Mouse (Mus musculus): Measurements from ENCODE around the gene Sept9.

The Sept9 gene

GRCm38 (mm10) chr11:117222899-117223298 is 23.4 kb downstream of the Sept9 start:
- no peak for DNase-seq

DNA sequence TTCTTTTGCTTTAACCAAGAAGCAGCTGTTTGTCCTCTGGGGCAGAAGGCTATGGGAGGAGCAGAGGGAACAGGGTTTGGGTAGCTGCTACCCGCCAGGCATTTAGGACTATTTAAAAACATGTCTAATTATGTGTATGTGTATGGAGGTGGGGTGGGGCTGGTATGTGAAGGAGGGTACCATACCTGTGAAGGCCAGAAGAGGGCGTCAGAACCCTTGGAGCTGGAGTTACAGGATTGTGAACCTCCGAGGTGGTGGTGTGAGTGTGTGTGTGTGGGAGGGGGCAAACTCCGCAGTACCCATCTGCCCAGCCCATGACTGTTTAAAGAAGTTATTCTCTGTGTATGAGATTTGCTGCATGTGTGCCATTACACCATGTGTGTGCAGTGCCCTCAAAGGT is 25.3 kb downstream of the Sept9 start:
- DNase-seq, result no peak

DNA sequence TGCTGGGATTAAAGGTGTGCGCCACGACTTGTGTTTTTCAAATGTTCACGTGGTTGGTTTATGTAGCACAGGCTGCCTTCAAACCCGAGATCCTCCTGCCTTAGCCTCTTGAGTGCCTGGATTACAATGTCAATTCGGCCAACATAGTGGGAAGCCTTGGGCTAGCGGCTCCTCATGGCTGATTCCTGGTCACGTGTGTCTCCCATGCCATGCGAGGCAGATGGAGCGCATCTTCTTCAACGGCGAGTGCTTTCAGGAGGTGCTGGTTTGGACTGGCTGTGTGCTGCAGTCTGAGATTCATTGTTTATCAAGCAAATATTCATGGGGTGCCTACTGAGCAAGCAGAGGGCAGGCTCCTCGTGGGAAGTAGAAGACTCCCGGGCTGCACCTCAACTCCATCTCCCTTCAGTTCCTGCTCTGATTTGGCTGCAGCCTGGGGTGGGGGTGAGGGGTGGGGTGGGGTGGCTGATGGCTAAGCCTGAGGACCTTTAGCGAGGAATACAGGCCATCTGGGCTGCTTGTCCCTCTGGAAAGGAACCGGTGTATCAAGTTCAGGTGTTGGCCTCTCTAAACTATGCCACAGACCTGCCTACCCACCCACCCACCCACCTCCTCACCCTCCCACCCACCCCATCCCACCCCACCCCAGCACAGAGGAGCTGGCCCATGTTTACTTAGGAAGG is 26.2 kb downstream of the Sept9 start:
- DNase-seq, result no peak

GRCm38 (mm10) chr11:117226214-117226535 is 26.7 kb downstream of the Sept9 start:
- no peak for DNase-seq

DNA sequence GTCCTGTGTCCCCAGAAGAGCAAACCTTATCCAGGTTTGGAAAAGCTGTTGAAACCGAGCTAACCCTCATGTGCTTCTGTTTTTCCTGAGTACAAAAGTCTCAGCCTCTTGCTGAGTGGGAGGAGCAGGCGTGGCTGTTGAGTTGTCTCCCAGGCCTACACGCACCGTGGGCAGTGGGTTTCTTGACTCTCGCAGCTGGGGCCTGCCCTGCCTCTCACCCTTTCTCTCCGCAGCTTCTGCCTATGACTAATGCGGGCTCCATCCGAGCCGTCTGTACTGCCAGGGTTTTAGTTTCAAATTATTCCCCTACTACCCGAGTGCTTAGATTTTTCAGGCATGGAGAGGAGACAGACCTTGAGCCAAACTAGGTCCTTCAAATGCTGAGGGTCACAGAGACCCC is 28.7 kb downstream of the Sept9 start:
- DNase-seq, result no peak

DNA sequence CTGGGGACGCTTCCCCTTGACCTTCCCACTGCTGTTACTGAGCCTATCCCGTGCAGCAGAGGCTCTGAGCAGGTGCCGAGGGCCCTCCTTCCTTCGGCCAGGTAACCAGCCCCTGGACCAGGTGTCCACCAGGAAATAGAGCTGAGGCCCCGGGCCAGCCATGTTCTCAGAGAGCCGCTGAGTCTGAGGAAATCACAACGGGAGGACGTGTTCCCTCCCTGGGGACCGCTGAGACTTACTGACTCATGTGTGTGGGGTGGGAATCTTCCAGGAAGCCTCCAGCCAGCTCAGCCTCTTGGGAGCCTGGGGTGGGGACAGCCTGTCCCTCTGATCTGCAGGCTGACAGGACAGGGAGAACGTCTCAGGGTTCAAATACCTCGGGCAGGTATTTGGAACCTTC is 32.1 kb downstream of the Sept9 start:
- no peak for DNase-seq

DNA sequence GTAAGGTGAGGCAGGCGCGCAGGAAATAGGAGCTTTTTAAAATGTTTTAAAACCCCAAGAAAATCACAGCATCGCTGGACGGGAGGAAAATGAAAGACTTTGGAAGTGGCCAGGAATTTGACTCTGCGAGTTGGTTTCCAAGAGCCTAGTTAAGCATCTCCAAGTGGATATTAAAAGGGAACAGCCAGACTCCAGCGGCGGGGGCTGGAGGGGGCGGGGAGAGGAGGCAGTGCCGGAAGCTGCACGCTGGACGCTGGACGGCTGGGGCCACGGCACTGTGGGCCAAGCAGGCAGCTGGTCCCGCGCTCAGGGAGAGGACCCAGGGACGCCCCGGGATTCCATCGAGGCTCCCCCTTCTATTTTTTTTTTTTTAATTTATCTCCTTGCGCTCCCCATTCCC is 32.6 kb downstream of the Sept9 start:
- DNase-seq, result no peak

GRCm38 (mm10) chr11:117232886-117233458 is 33.5 kb downstream of the Sept9 start:
- DNase-seq, result no peak

- DNase-seq, result peak; percentile 75
Measured at GRCm38 (mm10) chr11:117233818-117234217, 34.4 kb downstream of the Sept9 start.

GRCm38 (mm10) chr11:117235086-117235897 is 35.8 kb downstream of the Sept9 start:
- no peak for DNase-seq

GRCm38 (mm10) chr11:117235898-117236459 is 36.5 kb downstream of the Sept9 start:
- no peak for DNase-seq

DNA sequence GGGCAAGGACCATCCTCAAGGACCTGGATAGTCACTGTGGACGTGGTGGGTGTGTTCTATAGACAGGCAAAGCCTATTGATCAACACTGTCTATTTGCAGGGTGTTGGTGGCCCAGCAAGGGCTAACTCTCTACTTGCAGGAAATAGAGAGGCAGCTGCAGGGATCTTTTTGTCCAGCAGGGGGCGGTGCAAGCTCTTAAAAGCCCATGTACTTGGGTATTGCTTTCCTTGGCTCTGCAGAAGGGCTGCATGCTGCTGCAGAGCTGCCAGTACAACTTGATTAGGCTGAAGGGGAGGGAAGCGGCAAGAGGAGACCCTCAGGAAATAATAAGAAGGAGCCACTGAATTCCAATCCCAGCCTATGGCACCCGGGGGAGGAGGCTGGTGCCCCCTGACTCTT is 38.7 kb downstream of the Sept9 start:
- peak; percentile 96 for DNase-seq

- DNase-seq, result no peak
Measured at GRCm38 (mm10) chr11:117239617-117240016, 40.2 kb downstream of the Sept9 start.

GRCm38 (mm10) chr11:117240322-117240721 is 40.9 kb downstream of the Sept9 start:
- DNase-seq, result no peak

- DNase-seq, result no peak
Measured at GRCm38 (mm10) chr11:117240861-117241738, 41.6 kb downstream of the Sept9 start.

GRCm38 (mm10) chr11:117242339-117243084 is 43.1 kb downstream of the Sept9 start:
- DNase-seq, result no peak

DNA sequence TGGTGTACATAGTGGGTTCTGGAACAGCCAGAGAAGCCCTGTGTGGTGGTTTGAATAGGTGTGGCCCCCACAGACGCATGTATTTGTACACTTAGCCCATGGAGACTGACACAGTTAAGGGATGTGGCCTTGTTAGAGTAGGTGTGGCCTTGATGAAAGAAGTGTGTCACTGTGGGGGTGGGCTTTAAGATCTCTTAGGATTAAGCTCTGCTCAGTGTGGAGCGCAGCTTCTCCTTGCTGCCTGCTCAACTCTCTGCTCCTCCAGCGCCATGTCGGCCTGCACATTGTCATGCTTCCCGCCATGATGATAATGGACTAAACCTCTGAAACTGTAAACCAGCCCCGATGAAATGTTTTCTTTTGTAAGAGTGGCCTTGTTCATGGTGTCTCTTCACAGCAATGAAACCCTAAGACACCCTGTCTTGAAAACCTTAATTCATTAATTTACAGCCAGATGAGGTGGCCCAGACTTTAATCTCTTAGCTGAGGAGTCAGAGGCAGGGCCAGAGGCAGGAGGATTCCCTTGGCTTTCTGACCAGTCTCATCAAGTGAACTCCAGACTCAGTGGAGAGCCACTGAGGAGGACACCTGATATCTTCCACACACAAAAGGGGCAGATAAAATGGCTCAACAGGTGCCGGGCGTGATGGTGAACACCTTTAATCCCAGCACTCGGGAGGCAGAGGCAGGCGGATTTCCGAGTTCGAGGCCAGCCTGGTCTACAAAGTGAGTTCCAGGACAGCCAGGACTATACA is 44.3 kb downstream of the Sept9 start:
- no peak for DNase-seq

- DNase-seq, result no peak
Measured at GRCm38 (mm10) chr11:117245041-117245725, 45.7 kb downstream of the Sept9 start.

GRCm38 (mm10) chr11:117245846-117246245 is 46.4 kb downstream of the Sept9 start:
- no peak for DNase-seq

DNA sequence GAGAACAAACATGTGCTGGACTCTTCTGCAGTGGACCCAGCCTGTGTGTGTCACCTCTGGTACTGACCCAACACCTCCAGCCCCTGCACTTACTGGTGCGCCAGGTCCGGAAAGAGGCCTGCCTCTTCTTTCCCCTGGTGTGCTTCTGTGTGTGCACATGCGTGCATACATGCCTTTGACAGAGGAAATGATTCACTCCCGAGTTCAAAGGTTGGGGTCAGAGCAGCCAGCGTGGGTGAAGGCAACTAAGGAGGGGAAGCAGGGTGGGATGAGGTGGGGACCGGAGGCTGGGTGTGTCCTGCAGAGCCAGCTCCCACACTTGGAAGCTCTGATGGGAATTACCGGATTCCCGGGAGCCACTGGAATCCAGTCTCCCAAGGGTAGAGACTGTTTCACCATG is 46.8 kb downstream of the Sept9 start:
- DNase-seq, result peak; percentile 60

GRCm38 (mm10) chr11:117246981-117247431 is 47.5 kb downstream of the Sept9 start:
- no peak for DNase-seq

Data from thymus, postnatal 14 days (tissue).